Mouse (Mus musculus) layer of hippocampus, adult 11-12 months (tissue): Measurements from ENCODE around the gene Gm3633.
"Not testable (repeated sequence)": the region's sequence is repeated elsewhere in the genome, so short reads cannot be mapped to it uniquely, and the experiment has no call there.

Source experiments
- DNase-seq: peaks from one replicate; pipeline ENCODE4 v3.0.0; 2022; ENCODE audit warnings: low spot score

The Gm3633 gene

DNA sequence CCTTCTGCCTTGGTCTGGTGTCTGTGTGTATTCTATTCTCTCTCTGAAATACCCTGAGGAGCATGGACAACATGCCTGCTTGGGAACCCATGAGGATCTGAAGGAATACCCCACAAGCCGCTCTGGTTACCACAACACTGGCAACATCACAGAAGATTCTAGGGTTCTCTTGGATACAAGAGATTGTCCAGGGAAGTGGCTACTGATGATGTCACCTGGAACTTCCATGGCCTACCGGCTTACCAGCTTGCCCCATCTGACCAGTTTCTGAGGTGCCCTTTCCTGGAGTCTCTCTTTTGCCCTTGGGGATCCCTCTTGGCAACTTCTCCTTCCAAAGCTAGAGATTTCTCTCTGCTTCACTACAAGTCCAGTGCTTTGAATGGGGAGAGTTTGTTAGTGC is at the start of gene Gm3633:
Gm3633 (minus strand) TSS at position 101 of the 400 bp plus-strand sequence.
- not testable (repeated sequence) for DNase-seq

GRCm38 (mm10) chr14:42655638-42656037 is 13.9 kb upstream of the Gm3633 start, which contains the start of gene Gm10378:
Gene Gm10378, plus strand, starts transcription at chr14:42655938.
- DNase-seq: not testable (repeated sequence)

DNA sequence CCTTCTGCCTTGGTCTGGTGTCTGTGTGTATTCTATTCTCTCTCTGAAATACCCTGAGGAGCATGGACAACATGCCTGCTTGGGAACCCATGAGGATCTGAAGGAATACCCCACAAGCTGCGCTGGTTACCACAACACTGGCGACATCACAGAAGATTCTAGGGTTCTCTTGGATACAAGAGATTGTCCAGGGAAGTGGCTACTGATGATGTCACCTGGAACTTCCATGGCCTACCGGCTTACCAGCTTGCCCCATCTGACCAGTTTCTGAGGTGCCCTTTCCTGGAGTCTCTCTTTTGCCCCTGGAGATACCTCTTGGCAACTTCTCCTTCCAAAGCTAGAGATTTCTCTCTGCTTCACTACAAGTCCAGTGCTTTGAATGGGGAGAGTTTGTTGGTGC is 41.9 kb downstream of the Gm3633 start, which contains the start of gene Gm17124:
Gm17124 (minus strand) TSS at position 101 of the 400 bp plus-strand sequence.
- not testable (repeated sequence) for DNase-seq
